Mouse (Mus musculus) midbrain, postnatal 0 days (tissue): ENCODE data around the gene Ankrd50. TPM values are rescaled to one million over a fixed set of nuclear protein-coding genes. Genes with fewer than 3 reads are reported as not detected.

Experiments used
- ATAC-seq: fragments of 200-750 bp; cut with Nextera tagmentation; 2 replicates; pipeline ENCODE4 v1.8.0; 2017; ENCODE audit warnings: moderate number of reproducible peaks, mild to moderate bottlenecking, moderate TSS enrichment, moderate library complexity; ENCODE audit not compliant: low FRiP score
- DNase-seq: peaks from one replicate; pipeline ENCODE4 v3.0.0-alpha.2; 2015; ENCODE audit warnings: low spot score
- H3K27ac ChIP-seq: fragments of 300-500 bp; sonication (generic); 2 replicates; pipeline ENCODE4 v1.5.1; 2014; ENCODE audit warnings: low read depth, mild to moderate bottlenecking, low read length, mixed read lengths
- H3K27me3 ChIP-seq: fragments of 300-500 bp; sonication (generic); 2 replicates; pipeline ENCODE4 v1.6.1; 2014; ENCODE audit warnings: low read length, control low read depth, mixed read lengths; ENCODE audit not compliant: insufficient read depth
- H3K36me3 ChIP-seq: fragments of 300-500 bp; sonication (generic); 2 replicates; pipeline ENCODE4 v1.6.1; 2014; ENCODE audit warnings: low read length, control low read depth, mixed read lengths; ENCODE audit not compliant: insufficient read depth
- H3K4me1 ChIP-seq: fragments of 300-500 bp; sonication (generic); 2 replicates; pipeline ENCODE4 v1.6.1; 2014; ENCODE audit warnings: mild to moderate bottlenecking, control low read depth, antibody characterized with exemption, low read length, mixed read lengths; ENCODE audit not compliant: insufficient read depth
- H3K4me2 ChIP-seq: fragments of 300-500 bp; sonication (generic); 2 replicates; pipeline ENCODE4 v1.6.1; 2014; ENCODE audit warnings: low read depth, mild to moderate bottlenecking, low read length, mixed read lengths; ENCODE audit not compliant: poor library complexity, severe bottlenecking
- H3K4me3 ChIP-seq: fragments of 300-500 bp; sonication (generic); 2 replicates; pipeline ENCODE4 v1.5.1; 2014; ENCODE audit warnings: low read depth, mild to moderate bottlenecking, low read length, moderate library complexity
- H3K9ac ChIP-seq: fragments of 300-500 bp; sonication (generic); replicated peaks from 2 replicates; pipeline ENCODE4 v1.6.1; 2014; ENCODE audit warnings: mild to moderate bottlenecking, low read length, moderate library complexity, mixed read lengths; ENCODE audit not compliant: poor library complexity, severe bottlenecking
- H3K9me3 ChIP-seq: fragments of 300-500 bp; sonication (generic); 2 replicates; pipeline ENCODE4 v1.6.1; 2016; ENCODE audit warnings: low read length, control low read depth
- CTCF ChIP-seq: IDR thresholded peaks from 2 replicates; pipeline ENCODE4 v1.5.1; 2016; ENCODE audit warnings: antibody characterized with exemption, mild to moderate bottlenecking
- WGBS: fragments of 180-500 bp; shearing (Covaris S2); extraction: QIAGEN DNeasy Blood & Tissue Kit; methylation state at CpG from one replicate; pipeline ENCODE4 v1.1.7; 2014; 5-methylcytosine and 5-hydroxymethylcytosine counted together
- polyA plus RNA-seq: library from polyadenylated mRNA; unstranded; fragments of >200 nt; fragmentation: Nextera tagmentation; extraction: Ambion mirVana; gene quantifications from 2 replicates; pipeline ENCODE4 v1.2.1, GENCODE M21; 2015
- total RNA-seq: library from RNA; depleted of rRNA; stranded (reverse); fragments of >200 nt; gene quantifications from 2 replicates; pipeline ENCODE4 v1.2.3, GENCODE M21; 2014

The Ankrd50 gene
- total and polyA plus RNA-seq, 2 experiments from 2014 or later, result 14.9 to 72.7 TPM

DNA sequence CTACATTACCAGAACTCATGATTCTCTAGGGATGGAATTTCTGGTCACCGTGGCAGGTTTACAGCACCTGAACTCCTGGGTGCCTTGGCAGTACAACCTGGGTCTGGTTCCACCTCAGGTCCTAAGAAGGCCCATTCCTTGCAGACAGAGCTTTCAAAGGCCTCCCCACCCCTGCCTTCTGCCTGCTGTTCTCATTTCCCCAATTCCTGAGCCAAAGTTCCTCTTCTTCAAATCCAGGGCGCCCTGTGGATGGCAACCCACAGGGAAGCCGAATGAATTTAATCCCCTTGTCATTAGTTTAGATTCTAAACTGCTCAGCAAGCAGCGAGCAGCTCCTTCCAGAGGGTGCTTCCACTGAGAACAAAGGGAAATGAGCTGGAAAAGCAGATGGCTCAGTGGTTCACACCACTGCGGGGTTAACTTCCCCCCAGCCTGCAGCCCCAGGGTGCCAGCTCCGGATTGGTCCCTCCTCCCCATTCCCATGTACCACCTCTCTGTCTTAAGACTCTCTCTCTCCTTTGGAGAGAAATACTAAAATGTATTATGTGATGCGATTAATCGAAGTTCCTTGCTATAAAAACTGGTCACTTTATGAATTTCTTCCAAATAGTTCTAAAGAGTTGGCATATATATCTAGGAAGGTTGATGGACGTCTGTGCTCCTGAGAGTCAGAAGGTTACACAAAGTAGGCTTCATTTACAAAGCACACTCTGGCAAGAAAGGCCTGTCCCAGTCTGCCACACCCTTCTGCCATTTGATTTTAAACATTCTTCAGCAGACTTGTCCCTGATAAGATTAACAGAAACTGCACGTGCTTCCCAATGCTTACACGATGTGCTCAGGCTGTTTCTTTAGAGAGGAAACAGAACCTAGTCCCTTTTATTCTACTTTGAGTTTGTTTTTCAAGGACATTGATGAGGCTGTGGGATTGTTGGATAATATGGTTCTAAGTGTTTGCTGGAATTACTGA lies 50.9 kb downstream of the Ankrd50 start:
- TF ChIP-seq CTCF, result no peak
- Histone ChIP-seq H3K36me3 (no peaks in the 10 kb centered on the region), H3K27ac (no peak overlapping the region), H3K4me2 (no peak overlapping the region), H3K4me1 (peaks cover 3% of the 10 kb centered on the region; the same call in 1 of the 2 replicates), H3K4me3 (no peak overlapping the region), H3K9me3 (no peaks in the 10 kb centered on the region), H3K27me3 (no peaks in the 10 kb centered on the region), H3K9ac (no peak overlapping the region)
- ATAC-seq, result no peak
- WGBS, result 16% methylated on average over 11 of the region's 11 CpGs
- no peak for DNase-seq

DNA sequence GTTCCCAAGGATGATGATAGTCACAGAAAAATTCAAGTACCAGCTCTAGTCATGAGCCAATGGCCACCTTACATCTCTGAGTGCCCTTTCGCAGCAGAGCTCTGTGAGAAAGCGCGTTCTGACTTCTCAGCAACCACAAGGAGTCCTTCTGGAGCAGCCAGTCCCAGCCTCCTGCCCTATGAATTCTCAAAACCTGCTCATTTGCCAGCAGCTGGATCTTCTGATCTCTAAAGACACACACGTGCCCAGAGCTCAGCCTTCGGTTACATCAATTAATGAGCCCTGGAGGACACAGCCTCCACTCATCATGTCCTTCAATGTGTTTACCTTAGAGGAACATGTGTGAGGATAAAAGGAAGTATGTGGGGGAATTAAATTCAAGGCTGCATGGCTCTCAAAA lies 53.2 kb downstream of the Ankrd50 start:
- no peaks in the 10 kb centered on the region for H3K36me3 ChIP-seq
- no peak for TF ChIP-seq CTCF
- H3K9ac ChIP-seq, result no peak overlapping the region
- 69% methylated on average over 5 of the region's 5 CpGs for WGBS
- no peak overlapping the region for H3K4me2 ChIP-seq
- H3K27ac ChIP-seq, result no peak overlapping the region
- H3K9me3 ChIP-seq, result no peaks in the 10 kb centered on the region
- peaks cover 3% of the 10 kb centered on the region; the same call in 1 of the 2 replicates for H3K4me1 ChIP-seq
- ATAC-seq (no peak), DNase-seq (no peak)
- no peak overlapping the region for H3K4me3 ChIP-seq
- H3K27me3 ChIP-seq, result no peaks in the 10 kb centered on the region

DNA sequence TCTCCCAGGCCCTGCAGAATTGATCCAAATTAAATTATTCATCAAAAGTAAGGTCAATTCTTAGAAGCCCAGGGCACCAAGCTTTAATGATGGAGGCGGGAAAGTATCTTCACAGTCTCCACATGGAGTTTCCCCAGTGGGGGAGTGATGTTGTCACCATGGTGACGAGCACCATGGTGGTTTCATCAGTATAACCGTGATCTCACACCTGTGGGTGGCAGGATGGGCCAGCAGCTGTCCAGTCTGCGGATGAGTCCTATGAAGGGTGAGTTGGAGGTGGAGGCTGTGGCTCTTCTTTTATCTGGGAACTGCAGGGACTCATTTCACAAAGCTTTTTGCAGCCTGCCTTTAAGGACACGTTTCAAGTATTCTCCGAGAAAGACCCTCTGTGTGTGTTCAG lies 53.6 kb downstream of the Ankrd50 start:
- no peak overlapping the region for H3K4me3 ChIP-seq
- H3K9ac ChIP-seq, result no peak overlapping the region
- no peak for TF ChIP-seq CTCF
- no peaks in the 10 kb centered on the region for H3K27me3 ChIP-seq
- H3K4me2 ChIP-seq, result no peak overlapping the region
- WGBS, result 52% methylated on average over 6 of the region's 6 CpGs
- ATAC-seq (no peak), DNase-seq (no peak)
- H3K4me1 ChIP-seq, result peaks cover 3% of the 10 kb centered on the region; the same call in 1 of the 2 replicates
- H3K9me3 ChIP-seq, result no peaks in the 10 kb centered on the region
- H3K36me3 ChIP-seq, result no peaks in the 10 kb centered on the region
- H3K27ac ChIP-seq, result no peak overlapping the region

DNA sequence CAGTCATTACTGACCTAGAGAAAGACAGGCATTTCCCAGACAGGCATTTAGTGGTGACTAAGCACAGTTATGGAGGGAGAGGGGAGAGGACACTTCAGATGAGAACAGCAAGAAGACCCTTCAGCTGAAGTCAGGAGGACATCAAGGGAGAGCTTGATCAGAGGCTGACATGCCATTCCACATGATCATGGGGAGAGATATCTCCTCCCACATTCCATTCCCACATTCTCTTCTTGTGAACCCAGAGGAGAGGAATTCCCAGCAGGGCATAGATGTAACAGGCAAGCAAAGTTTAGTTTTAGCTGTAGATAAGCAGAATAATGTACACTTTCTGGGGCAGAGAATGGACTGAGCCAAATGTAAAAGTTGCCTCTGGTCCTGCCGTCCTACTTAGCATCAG lies 57.4 kb downstream of the Ankrd50 start:
- DNase-seq (no peak), ATAC-seq (no peak)
- 97% methylated on average over 1 of the region's 1 CpGs for WGBS
- H3K4me2 ChIP-seq, result no peak overlapping the region
- H3K36me3 ChIP-seq, result no peaks in the 10 kb centered on the region
- H3K27me3 ChIP-seq, result no peaks in the 10 kb centered on the region
- no peaks in the 10 kb centered on the region for H3K4me1 ChIP-seq
- TF ChIP-seq CTCF, result no peak
- H3K4me3 ChIP-seq, result no peak overlapping the region
- no peak overlapping the region for H3K27ac ChIP-seq
- no peak overlapping the region for H3K9ac ChIP-seq
- no peaks in the 10 kb centered on the region for H3K9me3 ChIP-seq

DNA sequence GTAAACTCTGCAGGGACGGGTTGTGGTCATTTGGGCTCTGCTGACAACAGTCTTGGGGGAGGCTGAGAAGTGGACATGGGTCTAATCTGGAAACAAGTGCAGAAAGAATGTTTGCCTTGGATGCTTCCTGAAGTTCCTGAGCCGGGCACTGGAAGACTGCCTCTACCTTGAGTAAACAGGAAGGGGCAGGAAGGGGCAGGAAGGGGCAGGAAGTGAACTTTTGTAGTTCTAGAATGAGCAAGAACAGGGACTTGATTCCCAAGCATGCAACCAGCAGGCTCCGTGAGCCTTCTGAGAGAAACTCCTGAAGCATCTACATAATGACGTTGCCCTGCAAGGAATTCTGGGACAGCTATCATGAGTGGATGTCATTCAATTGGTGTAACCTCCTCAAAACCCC lies 60.7 kb downstream of the Ankrd50 start:
- Histone ChIP-seq H3K27me3 (no peaks in the 10 kb centered on the region), H3K27ac (no peak overlapping the region), H3K36me3 (no peaks in the 10 kb centered on the region), H3K9ac (no peak overlapping the region), H3K9me3 (no peaks in the 10 kb centered on the region), H3K4me1 (no peaks in the 10 kb centered on the region), H3K4me2 (no peak overlapping the region), H3K4me3 (no peak overlapping the region)
- DNase-seq (no peak), ATAC-seq (no peak)
- WGBS, result 80% methylated on average over 4 of the region's 4 CpGs
- no peak for TF ChIP-seq CTCF

DNA sequence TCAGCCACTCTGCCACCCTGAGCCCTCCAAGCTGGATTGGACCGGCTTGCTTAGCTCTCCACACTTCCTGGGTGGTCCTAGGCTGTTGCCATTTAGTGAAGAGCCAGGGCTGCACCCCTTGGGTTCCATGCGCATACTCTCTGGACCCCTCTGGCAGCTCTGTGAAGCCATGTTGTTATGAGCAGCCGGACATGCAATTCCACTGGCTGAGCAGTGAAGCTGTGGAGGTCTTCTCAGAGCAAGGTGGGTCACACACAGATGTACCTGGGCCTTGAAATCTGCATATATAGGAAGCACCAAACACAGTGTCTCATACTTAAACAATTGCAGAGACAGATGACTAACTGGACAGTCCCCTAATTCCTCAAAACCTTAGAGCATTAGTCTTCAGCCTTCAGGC lies 64.7 kb downstream of the Ankrd50 start:
- ATAC-seq (no peak), DNase-seq (no peak)
- Histone ChIP-seq H3K9ac (no peak overlapping the region), H3K9me3 (no peaks in the 10 kb centered on the region), H3K27ac (no peak overlapping the region), H3K4me2 (no peak overlapping the region), H3K27me3 (no peaks in the 10 kb centered on the region), H3K4me1 (no peaks in the 10 kb centered on the region), H3K36me3 (no peaks in the 10 kb centered on the region), H3K4me3 (no peak overlapping the region)
- no peak for TF ChIP-seq CTCF
- WGBS, result 88% methylated on average over 3 of the region's 3 CpGs
